Mouse (Mus musculus) layer of hippocampus, adult 9-11 months (tissue): Measurements from ENCODE around the gene Brca1.
"Not testable (repeated sequence)": the region's sequence is repeated elsewhere in the genome, so short reads cannot be mapped to it uniquely, and the experiment has no call there.

ENCODE experiments used
- DNase-seq: peaks from one replicate; pipeline ENCODE4 v3.0.0; 2022

The Brca1 gene

DNA sequence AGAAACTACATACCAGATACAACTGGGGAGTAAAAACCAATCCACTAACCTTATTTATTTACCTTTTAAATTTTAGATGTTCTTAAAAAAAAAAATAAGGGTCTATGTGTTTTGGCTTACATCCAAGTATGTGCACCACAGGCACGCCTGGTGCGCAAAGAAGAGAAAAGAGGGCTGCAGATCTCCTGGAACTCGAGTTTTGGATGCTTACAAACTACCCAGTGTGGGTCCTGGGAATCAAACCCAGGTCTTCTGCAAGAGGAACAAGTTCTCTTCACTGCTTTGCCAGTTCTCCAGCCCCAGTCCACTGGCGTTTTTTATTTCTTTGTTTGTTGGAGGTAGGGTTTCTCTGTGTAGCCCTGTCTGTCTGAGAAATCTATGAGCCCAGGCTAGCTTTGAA is 25.1 kb downstream of the Brca1 start:
- no peak for DNase-seq

DNA sequence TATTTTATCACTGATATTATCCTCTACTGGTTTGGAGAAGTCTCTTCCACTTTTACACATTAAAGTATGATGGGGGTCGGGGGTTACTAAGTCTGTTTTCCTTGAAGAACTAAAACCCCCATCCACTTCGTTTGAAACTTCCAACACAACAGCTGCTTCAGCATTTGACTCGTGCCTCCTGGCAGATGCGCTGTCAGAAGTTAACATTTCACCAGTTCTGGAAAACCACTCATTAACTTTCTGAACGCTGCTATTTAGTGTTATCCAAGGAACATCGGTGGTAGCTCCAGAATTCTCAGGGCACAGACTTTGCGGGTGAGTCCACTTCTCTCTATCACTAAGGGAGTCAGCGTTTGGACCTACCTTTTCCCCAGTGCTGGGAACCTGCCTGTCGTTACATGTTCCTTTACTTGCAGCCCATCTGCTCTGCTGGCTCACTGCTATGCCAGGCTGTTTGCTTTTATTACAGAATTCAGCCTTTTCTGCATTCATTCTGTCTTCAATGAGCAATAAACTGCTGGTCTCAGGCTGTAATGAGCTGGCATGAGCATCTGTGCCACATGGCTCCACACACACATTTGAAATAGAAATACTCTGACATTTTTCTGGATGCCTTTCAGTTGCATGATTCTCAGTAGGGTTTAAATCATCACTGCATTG is 25.7 kb downstream of the Brca1 start:
- peak; percentile 83 for DNase-seq

DNA sequence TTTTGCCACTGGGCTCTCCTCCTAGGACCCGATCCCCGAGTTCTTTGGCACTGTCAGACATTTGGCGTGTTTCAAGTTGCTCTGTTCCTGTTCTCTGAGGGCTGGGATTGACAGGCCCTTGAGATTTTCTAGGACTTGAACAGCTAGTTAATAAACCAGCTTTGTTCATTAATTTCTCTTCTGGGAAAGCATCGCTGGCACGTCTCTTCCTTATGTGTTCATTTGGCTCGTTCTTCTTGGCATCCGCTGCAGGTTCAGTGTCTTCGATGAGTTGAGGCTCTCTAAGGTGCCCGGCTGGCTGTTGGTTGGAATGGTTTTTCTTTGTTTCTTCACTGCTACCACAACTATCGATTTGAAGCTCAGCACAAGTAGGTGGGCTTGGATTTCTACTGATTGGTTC is 26.7 kb downstream of the Brca1 start:
- DNase-seq: no peak

DNA sequence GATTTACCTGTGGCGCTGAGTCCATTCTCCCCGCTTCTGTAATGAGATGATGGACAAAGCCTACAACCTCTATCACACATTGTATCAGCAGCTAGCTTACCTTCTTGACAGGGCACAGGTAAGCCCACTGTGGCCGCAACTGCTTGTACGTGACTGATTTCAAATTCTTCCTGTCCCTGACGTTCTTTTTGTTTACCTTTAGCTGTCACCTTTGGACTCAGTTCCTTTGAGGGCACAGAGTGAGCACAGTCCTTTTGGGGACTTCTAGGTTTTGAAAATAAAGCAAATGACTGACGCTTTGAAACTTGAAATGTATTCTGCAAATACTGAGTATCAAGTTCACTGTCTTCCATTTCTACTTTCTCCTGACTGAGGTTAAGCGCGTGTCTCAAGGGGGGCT is 27.3 kb downstream of the Brca1 start:
- no peak for DNase-seq

DNA sequence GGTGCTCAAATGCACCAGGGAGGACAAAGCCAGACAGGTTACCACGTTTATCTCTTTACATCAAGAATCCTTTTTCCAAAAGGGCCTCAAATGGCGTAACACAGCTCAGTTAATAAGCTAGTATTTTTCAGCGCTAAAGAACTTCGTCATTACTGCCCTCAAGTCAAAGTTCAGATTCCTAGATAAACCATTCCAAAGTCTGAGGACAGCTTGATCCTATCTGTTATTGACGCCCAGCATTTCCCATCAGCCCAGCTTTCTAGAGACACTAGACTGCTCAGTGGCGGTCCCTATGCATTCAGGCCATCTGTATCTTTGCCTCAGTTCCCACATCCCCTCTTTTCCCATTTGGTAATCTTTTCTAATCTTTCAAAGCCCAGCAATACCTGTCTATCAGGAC is 32.4 kb downstream of the Brca1 start:
- DNase-seq: no peak

DNA sequence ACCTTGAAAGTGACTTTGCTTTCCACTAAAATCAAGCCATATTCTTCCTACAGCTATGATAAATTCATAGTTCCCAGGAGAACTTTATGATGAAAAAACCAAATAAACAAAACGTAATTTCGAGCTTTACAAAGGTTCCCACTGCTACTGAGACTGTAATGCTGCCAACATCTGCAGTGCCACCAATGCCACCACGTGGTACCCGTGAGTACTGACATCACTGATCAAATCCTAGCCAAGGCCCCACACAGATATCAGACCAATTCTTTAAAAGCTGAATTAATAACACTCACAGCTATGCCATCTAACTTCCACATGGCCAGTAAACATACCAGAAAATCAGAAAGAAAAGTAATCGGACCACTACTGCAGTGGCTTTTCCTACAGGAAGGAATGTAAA is 32.8 kb downstream of the Brca1 start:
- no peak for DNase-seq

DNA sequence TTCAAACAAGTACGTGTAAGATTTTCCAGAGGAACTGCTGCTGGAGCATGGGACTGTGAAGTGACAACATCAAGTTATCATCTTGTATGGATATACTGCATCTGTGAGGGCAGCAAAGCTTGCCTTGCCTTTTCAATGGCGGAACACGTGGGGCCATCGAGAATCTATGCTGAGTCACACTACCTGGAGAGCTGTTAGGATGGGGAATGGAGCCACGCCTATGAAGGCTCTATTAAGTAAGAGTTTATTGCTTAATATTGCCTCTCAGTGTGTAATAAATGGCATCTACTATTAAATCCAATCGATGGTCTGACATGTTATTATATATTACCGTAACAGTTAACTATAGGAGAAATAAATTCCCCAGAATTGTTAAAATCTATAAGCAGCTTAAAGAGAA is 44.7 kb downstream of the Brca1 start:
- no peak for DNase-seq

DNA sequence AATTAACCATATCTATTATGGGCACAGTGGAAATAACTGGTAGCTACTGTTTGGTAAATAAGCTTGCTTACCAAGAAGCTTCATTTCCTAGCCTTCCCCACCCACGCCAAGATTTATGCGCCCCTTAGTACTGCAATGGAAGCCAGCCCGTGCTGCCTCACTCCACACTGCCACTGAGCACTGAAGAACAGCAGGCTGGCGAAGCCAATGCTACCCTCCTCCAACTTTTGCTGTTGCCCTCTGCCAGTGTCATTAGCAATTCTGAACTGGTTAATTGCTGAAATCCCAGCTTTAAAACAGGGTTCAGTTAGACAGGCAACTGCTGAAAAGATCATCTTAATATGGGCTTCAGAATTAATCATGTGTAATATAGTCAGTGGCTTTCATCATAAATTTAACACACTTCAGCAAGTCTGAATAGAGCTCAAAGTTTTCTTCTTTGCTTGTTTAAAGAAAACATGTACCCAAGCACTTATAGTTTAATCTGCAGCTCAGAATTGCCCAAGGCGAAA is 45.4 kb downstream of the Brca1 start:
- DNase-seq: no peak

DNA sequence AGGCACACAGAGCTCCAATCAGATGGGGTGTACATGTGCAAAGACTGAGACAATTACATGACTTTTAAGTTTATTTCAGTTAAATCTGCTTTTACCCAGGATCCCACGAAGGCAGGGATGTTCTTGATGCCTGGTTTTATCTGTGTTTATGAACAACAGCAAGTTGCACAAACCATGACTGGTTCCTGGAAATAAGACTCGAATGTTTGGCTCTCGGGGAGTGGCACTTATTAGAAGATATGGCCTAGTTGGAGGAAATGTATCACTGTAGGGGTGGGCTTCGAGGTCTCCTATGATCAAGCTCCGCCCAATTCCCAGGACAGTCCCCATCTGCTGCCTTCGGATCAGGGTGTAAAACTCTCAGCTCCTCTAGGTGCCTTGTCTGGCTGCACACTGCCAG is 65.6 kb downstream of the Brca1 start:
- DNase-seq: no peak

DNA sequence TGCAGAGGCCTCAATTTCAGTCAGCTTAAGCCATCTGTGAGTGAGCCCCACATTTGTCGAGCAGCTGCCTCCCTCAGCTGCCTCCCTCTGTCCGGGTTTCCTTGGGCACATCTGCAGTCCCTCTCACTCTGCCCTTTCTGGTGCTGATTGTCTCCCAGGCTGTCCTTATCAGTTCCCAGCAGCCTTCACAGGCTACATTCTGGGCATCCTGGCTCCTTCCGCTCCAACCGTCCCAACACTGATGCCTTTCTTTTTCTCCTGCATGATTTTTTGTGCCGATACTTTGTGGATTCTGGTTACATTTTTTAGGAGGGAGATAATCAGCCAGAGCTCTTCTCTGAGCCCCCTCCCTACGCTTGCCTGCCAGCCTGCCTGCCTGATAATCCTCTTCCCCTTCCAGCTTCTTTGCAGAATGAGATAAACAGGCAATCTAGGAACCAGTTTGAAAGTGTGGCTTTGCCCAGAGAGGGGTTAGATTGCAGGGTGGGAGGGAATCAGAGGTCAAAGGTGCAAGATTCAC is 66.2 kb downstream of the Brca1 start:
- no peak for DNase-seq

DNA sequence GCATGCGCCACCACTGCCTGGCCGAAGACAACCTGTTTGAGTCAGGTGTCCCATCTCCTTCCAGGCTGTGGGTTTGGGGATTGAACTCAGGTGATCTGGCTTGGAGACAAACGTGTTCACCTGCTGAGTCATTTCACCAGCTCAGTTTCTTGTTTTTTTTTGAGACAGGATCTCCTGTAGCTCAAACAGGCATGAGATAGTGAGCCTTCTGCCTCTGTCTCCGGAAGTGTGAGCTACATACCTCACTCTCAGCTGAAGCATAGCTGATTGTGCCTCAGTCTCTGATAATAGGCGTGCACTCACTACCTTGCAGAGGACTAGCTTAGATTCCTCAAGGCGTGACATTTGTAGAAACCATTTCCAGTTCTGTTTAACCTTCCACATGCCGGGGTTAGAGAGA is 66.9 kb downstream of the Brca1 start:
- no peak for DNase-seq

DNA sequence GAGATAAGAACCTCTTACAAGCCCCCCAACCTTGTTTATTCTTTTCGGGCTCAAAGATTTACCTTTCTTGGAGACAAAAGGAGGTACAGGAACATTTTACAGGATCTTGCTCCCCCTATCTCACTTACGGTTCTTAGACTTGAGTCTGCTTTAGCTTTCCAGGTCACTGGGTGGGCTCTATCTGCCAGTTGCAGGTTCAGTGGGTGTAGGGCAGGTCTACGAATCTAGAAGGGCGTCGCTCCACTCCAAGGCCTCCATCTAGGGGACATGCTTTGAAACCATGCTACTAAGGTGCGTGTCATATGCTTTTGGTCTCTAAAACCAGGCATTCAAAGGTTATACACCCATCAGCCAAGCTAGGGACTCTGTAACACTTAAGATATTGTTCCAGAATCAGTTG is 67.5 kb downstream of the Brca1 start:
- DNase-seq: no peak

DNA sequence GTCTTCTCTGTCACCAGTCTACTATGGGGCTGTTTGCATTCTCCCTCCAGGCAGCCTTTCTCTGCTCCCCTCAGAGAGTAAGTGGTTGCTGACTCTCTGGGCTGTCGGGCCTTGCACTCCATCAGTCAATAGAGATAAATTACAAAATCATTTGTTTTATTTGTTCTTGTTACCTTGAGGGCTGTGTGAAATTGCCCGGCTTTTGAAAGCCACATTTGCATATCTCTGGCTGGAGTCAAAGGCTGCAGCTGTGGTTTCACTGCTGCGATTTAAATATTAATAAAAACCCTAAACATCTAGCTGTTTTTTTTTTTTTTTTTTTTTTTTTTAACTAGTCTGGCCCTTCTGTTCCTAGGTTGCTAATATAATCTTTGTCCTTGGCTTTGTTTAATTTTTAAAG is 68.0 kb downstream of the Brca1 start:
- no peak for DNase-seq

DNA sequence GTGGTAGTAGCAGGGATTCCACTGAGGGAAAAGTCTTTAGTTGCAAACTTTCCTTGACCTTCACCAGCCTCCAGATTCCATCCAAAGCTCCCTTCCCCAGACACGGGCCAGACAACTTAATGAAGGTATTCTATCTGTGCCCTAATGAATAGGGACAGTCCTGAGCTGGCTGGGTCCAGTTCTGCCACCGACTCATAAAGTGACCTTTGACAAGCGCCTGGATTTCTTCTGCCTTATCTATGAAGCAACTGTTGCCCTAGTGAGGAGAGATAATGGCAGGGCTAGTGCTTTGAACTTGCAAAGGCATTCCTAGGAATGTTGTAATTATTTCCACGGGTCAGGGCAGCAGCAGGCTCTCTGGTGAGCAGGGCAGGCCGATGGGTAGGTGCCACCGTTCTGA is 70.8 kb downstream of the Brca1 start:
- DNase-seq: no peak

DNA sequence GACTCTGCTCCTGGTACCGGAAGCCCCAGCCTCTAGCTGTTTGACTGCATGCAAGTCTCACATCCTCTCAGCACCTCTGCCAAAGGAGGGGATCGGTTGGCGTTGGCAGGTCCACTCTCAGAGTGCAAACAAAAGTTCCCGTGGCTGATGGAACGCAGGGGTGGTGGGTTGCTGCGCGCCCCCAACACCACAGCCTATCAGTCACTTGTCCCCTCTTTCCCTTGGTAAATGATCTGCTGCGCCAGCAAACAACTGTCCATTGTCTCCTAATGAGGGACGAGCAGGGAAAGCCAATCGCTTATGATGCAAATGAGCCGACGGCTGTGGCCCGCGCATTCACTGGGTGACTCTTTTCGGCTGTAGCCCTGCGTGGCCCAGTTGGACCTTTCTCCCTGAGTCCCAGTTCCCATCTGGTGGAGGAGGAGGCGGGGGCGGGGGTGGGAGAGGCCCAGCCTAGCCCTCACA is 72.6 kb downstream of the Brca1 start:
- peak; percentile 34 for DNase-seq

DNA sequence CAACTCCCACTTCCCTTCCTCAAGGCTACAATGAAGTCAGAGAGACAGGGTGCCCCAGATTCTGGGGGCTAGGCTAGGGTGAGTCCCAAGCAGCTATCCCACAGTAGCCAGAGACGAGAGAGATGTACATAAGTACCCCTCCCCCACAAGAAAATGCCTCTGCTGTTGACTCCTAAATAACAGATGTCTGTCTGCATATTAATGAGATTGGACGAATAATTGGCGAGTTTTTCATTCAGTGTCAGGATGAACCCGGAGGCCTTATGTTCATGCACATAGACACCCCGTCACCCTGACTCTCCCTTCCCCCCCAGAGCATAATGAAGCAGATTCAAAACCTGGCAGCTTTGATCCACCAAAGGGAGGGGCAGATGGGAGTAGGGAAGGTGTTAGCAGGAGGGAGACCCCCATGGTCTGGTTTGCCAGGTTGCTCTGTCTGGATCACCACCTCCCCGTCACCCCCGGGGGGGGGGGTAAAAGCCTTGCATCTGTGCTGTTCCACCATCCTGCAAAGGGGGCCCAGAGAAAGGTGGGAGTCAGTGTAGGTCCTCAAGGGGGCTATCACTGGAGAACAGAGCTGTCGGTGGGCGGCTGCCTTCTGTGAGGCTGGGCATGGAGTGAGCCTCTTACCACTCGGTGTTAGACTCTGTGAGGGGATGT is 74.1 kb downstream of the Brca1 start:
- no peak for DNase-seq

DNA sequence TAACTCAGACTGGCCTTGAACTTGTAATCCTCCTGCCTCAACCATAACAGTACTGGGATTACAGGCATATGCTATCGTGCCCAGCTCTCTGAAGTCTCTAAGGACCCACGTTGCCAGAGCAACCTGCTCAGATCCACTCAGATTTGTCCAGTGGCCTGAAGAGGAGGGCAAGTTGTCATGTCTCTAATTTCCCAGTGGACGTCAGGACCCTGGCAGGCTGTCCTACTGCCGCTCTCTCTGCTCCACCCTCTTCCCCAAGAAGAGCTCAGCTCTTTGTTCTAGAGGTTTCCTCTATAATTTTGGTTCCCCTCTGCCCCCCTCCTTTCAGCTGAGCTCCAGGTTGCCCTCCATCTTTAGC is 74.6 kb downstream of the Brca1 start:
- DNase-seq: no peak

DNA sequence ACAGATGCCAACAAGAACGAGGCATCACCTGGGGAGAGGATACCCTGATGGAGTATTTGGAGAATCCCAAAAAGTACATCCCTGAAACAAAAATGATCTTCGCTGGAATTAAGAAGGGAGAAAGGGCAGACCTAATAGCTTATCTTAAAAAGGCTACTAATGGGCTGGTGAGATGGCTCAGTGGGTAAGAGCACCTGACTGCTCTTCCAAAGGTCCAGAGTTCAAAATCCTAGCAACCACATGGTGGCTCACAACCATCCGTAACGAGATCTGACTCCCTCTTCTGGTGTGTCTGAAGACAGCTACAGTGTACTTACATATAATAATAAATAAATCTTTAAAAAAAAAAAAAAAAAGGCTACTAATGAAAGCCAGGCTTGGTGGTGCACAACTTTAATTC is 75.4 kb downstream of the Brca1 start:
- not testable (repeated sequence) for DNase-seq

DNA sequence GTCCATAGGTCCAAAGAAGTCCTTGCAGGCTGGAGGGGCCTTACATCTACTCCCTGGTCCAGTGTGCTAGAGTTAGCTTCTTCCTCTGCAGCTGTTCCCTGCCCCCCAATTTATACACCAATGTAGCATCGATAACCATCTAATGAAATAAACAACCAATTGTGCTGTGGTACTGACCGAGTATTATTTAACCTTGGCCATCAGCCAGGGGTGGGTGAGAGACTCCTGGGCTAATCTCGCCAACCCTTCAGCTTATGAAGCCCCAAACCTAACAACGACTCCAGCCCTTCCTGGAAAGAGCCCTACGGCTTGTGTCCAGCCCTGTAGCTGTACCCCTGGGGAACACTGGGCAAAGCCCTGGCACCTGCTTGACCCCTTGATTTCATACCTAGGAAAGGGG is 77.5 kb downstream of the Brca1 start:
- no peak for DNase-seq

DNA sequence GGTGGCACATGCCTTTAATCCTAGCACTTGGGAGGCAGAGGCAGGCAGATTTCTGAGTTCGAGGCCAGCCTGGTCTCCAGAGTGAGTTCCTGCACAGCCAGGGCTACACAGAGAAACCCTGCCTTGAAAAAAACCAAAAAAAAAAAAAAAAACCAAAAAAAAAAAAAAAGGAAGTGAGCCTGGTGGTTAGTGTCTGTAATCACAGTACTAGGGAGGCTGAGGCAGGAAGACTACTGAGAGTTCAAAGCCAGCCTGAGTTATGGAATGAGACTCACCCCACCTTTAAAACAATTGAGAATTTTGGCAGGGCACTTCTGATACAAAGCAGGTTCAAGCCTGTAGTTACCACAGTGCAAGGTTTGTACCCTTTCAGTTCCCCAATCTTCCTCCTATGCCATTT is 78.1 kb downstream of the Brca1 start:
- DNase-seq: not testable (repeated sequence)

DNA sequence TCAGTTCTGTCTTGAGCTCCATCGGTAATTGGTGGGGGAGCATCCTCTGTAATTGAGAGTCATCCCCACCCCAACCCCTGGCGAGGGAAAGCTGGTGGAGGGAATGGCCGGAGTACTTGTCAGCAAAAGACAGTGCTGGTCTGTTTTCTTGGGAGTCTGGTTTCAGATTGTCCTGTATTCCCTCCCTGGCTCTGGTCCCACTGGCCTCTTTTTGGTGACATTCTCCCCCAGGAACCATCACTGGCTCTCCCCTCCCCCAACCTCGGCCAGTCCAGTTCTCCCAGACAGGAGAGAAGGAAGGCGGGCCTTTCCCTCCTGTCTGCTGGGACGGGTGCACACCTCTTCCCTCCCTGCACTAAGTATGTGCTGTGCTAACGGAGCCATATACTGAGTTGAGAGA is 79.4 kb downstream of the Brca1 start:
- DNase-seq: no peak

DNA sequence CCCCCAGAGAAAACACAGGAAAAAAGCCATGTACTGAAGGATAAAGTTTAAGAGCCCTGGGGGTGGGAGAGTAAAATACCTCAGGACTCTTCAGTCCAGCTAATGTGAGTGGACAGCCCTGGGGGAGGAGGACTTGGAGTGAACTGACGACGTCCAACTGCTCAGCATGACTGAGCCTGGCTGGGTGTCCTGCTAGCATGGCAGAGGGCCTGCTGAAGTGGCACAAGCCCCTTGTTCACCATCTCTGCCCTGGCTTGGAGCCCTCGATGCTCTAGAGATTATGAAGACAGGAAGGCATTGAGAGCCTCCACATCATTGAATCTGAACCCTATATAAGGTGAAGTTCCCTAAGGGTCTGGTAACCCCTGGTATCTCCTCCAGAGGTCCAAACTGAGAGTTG is 79.8 kb downstream of the Brca1 start:
- DNase-seq: no peak

DNA sequence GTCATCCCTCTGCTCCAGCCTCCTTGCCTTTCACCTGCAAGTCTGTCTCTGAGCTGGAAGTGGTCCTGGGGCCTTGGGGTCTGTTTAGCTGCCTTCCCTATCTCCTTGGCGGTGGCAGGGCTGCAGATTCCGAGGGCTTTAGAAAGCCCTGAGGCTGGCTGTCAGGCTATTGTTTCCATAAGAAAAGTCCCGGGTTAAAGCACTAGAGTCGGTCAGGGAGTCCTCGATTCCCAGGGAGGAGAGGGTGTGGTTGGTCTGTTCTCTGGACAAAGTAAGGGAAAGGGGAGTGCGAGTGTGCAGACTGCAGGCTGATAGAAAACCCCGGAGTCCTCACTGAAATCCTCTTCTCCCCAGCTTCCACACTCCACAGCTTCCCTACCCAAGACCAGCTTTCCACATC is 81.5 kb downstream of the Brca1 start:
- no peak for DNase-seq

DNA sequence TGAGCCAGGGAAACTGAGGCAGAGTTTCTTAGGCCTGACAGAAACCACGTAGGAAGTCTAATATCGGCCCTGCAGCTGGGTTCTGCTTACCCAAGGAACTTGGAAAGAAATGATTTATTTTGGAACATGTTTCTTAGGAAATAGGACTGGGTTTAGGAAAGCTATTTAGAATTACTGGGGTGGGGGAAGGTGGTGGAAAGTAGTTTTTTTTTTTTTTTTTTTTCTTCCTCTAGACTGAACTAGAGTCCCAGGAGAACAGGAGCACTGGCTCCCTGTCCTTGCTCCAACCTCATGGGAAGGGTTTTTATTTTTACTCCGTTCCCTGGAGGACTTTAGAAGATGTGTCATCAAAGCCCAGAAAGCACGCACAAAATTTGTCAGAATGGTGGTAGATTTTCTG is 82.6 kb downstream of the Brca1 start:
- no peak for DNase-seq

DNA sequence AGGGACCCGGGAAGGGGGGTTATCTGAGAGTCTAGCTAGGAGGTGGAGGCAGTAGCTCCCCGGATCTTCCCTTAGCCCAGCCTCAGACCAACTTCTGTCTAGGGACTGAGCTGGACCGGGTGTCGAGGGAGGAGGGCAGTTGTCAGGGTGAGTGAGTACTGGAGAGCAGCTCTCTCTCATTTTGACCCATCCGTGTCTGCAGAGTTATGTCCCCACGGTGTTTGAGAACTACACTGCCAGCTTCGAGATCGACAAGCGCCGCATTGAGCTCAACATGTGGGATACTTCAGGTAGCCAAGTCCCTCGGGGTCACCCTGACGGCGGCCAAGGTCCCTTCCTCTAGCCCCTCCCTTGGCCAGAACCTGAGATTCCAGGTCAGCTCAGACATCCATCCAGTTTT is 83.0 kb downstream of the Brca1 start:
- DNase-seq: no peak
